Mouse (Mus musculus) kidney, embryonic 16.5 days (tissue): ENCODE measurements around the gene Dcaf7. TPM values are rescaled to one million over a fixed set of nuclear protein-coding genes. Genes with fewer than 3 reads are reported as not detected.
"Not testable (repeated sequence)": the region's sequence is repeated elsewhere in the genome, so short reads cannot be mapped to it uniquely, and the experiment has no call there.

ENCODE experiments used
- ATAC-seq: fragments of 200-750 bp; cut with Nextera tagmentation; 2 replicates; pipeline ENCODE4 v1.8.0; 2017; ENCODE audit warnings: moderate TSS enrichment; ENCODE audit not compliant: low FRiP score, low TSS enrichment
- H3K27ac ChIP-seq: fragments of 300-500 bp; sonication (generic); 2 replicates; pipeline ENCODE4 v1.5.1; 2014; ENCODE audit warnings: low read length
- H3K27me3 ChIP-seq: fragments of 300-500 bp; sonication (generic); 2 replicates; pipeline ENCODE4 v1.6.1; 2014; ENCODE audit warnings: low read length, control low read depth, mixed read lengths; ENCODE audit not compliant: insufficient read depth
- H3K36me3 ChIP-seq: fragments of 300-500 bp; sonication (generic); 2 replicates; pipeline ENCODE4 v1.6.1; 2014; ENCODE audit warnings: low read length, control low read depth, mixed read lengths; ENCODE audit not compliant: insufficient read depth
- H3K4me1 ChIP-seq: fragments of 300-500 bp; sonication (generic); 2 replicates; pipeline ENCODE4 v1.6.1; 2014; ENCODE audit warnings: low read length, control low read depth, mixed read lengths; ENCODE audit not compliant: insufficient read depth
- H3K4me2 ChIP-seq: fragments of 300-500 bp; sonication (generic); replicated peaks from 2 replicates; pipeline ENCODE4 v1.6.1; 2014; ENCODE audit warnings: low read depth, low read length
- H3K4me3 ChIP-seq: fragments of 300-500 bp; sonication (generic); 2 replicates; pipeline ENCODE4 v1.5.1; 2014; ENCODE audit warnings: mild to moderate bottlenecking, low read length
- H3K9ac ChIP-seq: fragments of 300-500 bp; sonication (generic); replicated peaks from 2 replicates; pipeline ENCODE4 v1.6.1; 2014; ENCODE audit warnings: low read length
- H3K9me3 ChIP-seq: fragments of 300-500 bp; sonication (generic); 2 replicates; pipeline ENCODE4 v1.6.1; 2016; ENCODE audit warnings: low read length, control low read depth
- WGBS: fragments of 180-500 bp; shearing (Covaris S2); extraction: QIAGEN DNeasy Blood & Tissue Kit; methylation state at CpG from one replicate; pipeline ENCODE4 v1.1.7; 2014; 5-methylcytosine and 5-hydroxymethylcytosine counted together
- polyA plus RNA-seq: library from polyadenylated mRNA; unstranded; fragments of >200 nt; fragmentation: Nextera tagmentation; extraction: Ambion mirVana; gene quantifications from 2 replicates; pipeline ENCODE4 v1.2.1, GENCODE M21; 2015

Gene Dcaf7
- polyA plus RNA-seq, 1 experiment from 2014 or later, result 73.6 TPM

DNA sequence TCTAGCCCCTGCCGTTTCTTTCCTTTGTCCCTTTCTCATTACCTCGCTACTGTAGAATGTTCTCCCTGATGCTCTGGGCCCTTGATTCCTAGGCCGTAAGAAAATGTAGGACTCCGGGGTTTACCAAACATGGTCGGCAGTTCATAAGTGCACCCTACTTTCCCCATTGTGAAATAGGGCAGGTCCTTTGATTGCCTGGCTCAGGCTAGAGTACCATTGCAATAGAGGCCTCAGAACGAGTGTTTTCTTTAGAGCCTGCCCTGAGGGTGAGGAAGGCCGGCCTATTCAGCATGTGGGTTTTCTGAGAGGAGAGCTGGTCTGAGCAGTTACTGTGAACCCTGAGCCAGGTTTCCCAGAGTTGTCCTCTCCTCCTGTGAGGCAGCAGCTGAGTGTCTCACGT lies 21.3 kb downstream of the Dcaf7 start:
- Histone ChIP-seq H3K9ac (no peak overlapping the region), H3K9me3 (no peaks in the 10 kb centered on the region), H3K27me3 (no peaks in the 10 kb centered on the region), H3K4me3 (no peak overlapping the region), H3K36me3 (peaks cover 49% of the 10 kb centered on the region), H3K27ac (no peak overlapping the region), H3K4me1 (no peaks in the 10 kb centered on the region), H3K4me2 (no peak overlapping the region)
- ATAC-seq, result no peak
- 82% methylated on average over 8 of the region's 8 CpGs for WGBS

DNA sequence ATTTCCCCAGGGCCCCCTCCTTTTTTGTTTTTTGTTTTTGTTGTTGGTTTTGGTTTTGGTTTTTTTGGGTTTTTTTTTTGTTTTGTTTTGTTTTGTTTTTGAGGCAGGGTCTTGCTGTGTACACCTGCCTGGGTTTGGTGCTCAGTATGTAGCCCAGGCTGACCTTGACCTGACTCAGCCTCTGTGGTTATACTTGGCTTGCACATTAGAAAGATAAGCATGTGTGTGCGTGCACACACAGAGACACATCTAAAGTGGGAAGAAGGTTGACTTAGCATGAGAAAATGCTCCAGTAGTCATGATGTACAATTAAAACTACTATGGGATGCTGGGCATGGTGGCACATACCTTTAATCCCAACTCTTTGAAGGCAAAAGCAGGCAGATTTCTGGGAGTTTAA lies 23.9 kb downstream of the Dcaf7 start:
- Histone ChIP-seq H3K36me3 (peaks cover 27% of the 10 kb centered on the region), H3K9me3 (no peaks in the 10 kb centered on the region), H3K4me1 (no peaks in the 10 kb centered on the region), H3K27me3 (no peaks in the 10 kb centered on the region), H3K4me2 (no peak overlapping the region), H3K9ac (no peak overlapping the region), H3K27ac (no peak overlapping the region), H3K4me3 (no peak overlapping the region)
- no peak for ATAC-seq
- WGBS, result 89% methylated on average over 1 of the region's 1 CpGs

DNA sequence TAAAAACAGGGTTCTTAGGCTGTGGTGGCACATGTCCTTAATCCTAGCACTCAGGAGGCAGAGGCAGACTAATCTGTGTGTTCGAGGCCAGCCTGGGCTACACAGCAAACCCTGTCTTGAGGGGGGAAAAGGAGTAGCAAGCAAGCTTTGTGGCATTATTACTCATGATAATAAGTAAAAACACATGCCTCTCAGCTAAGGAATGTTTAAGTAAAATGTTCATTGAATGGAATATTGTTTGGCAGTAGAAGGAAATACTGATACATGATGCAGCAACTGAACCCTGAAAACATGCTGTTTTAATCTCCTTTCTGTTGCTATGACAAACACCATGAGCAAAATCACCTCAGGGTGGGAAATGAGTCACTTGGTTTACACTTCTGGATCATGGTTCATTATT lies 24.6 kb downstream of the Dcaf7 start:
- H3K27me3 ChIP-seq, result no peaks in the 10 kb centered on the region
- H3K9me3 ChIP-seq, result no peaks in the 10 kb centered on the region
- peaks cover 20% of the 10 kb centered on the region for H3K36me3 ChIP-seq
- no peak for ATAC-seq
- 89% methylated on average over 1 of the region's 1 CpGs for WGBS
- H3K9ac ChIP-seq, result no peak overlapping the region
- H3K4me2 ChIP-seq, result no peak overlapping the region
- H3K4me3 ChIP-seq, result no peak overlapping the region
- no peaks in the 10 kb centered on the region for H3K4me1 ChIP-seq
- H3K27ac ChIP-seq, result no peak overlapping the region

DNA sequence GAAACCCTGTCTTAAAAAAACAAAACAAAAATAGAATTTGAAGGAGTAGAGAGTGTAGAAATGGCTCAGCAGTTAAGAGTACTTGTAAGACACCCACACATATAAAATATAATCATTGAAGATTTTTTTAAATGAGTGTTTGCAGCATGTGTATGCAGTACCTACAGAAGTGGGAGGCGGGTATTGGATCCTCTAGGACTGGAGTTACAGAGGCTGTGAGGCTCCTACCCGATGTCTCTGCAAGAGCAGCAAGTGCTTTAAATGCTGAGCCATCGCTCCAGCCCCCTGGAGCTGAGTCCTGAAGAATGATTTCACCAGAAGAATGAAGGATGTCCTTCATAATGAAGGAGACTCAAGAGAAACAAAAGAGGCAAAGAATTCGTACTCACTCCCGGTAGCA lies 27.1 kb downstream of the Dcaf7 start:
- H3K9me3 ChIP-seq, result no peaks in the 10 kb centered on the region
- ATAC-seq, result no peak
- no peak overlapping the region for H3K27ac ChIP-seq
- H3K4me1 ChIP-seq, result peaks cover 7% of the 10 kb centered on the region; the same call in 1 of the 2 replicates
- no peak overlapping the region for H3K9ac ChIP-seq
- 81% methylated on average over 5 of the region's 5 CpGs for WGBS
- H3K4me3 ChIP-seq, result no peak overlapping the region
- H3K4me2 ChIP-seq, result no peak overlapping the region
- H3K27me3 ChIP-seq, result no peaks in the 10 kb centered on the region
- no peaks in the 10 kb centered on the region for H3K36me3 ChIP-seq

DNA sequence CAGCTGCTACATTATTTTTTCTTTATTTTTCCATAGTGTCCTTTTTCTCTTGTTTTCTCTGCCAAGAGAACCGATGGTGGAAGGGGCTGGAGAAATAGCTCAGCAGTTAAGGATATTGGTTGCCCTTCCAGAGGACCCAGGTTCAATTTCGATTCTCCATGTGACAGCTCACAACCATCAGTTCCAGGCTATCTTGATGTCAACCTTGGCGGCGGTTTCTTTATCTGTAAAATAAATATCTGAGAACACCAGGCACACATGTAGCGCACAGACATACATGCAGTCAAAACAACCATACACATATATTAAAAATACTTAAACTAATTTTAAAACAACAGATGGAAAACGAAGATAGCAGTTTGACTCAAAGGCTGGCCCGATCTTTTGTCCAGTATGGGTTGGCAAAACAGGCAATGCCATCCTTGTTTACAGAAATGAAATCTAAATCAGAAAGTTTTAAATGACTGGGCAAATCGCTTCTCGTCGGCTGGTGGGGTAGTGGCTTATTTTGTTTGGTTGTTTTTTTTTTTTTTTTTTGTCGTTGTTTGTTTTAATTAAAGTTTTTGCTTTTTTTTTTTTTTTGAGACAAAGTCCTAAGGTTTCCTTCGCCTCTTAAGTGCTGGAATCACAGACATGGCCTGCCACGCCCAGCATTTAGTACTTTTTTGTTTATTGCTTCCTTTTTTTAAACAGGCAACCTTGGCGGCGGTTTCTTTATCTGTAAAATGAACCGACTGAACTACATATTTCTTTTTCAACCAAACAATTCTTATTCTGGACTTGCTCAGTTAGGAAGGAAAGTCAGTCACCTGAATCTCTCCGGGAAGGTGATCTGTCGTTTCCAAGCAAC lies 28.6 kb downstream of the Dcaf7 start:
- peak overlapping the region; percentile 75 for H3K27ac ChIP-seq
- no peaks in the 10 kb centered on the region for H3K9me3 ChIP-seq
- peak overlapping the region; percentile 96 for H3K4me3 ChIP-seq
- H3K36me3 ChIP-seq, result no peaks in the 10 kb centered on the region
- peak overlapping the region; percentile 89 for H3K9ac ChIP-seq
- H3K27me3 ChIP-seq, result no peaks in the 10 kb centered on the region
- ATAC-seq, result no peak; the same call in 1 of the 2 replicates
- 38% methylated on average over 18 of the region's 18 CpGs for WGBS
- H3K4me2 ChIP-seq, result peak overlapping the region; percentile 77
- H3K4me1 ChIP-seq, result peaks cover 7% of the 10 kb centered on the region; the same call in 1 of the 2 replicates

DNA sequence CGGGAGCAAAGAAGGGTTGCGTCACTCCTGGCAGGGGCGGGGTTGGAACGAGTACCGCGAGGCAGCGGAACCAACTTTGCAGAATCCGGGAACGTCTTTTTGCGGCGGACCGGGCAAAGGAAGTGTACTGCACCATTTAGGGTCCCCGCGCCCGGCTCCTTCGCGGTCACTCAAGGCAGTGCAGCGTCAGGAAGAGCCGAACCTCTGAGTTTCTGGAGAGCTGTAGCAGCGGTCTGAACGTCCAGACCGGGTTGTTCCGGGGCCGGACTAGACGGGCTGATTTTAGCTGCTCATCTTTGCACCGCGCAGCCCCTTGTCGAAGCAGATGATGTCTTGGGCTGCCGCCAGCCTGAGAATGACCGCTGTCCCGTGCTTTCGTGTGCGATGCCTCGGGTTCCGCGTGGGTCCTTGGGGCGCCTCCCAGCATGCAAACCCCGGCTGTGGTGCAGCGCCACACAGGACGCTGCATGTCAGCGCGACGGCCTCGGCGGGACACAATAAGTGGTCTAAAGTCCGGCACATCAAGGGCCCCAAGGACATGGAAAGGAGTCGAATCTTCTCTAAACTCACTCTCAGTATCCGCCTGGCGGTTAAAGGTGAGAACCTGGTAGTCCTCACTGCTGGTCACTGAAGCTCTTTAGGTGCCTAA lies 29.4 kb downstream of the Dcaf7 start, which contains the start of gene Taco1:
Taco1 (plus strand) TSS at position 139 of the 649 bp plus-strand sequence.
- peaks cover 7% of the 10 kb centered on the region; the same call in 1 of the 2 replicates for H3K4me1 ChIP-seq
- peak within 1 kb of the TSS; percentile 89 for H3K9ac ChIP-seq
- H3K4me3 ChIP-seq, result peak within 1 kb of the TSS; percentile 96
- peak within 1 kb of the TSS; percentile 77 for H3K4me2 ChIP-seq
- no peaks in the 10 kb centered on the region for H3K27me3 ChIP-seq
- H3K36me3 ChIP-seq, result no peaks in the 10 kb centered on the region
- H3K9me3 ChIP-seq, result no peaks in the 10 kb centered on the region
- H3K27ac ChIP-seq, result peak within 1 kb of the TSS; percentile 90
- WGBS, result under 1% methylated on average over 49 of the region's 49 CpGs
- ATAC-seq, result peak; percentile 98

DNA sequence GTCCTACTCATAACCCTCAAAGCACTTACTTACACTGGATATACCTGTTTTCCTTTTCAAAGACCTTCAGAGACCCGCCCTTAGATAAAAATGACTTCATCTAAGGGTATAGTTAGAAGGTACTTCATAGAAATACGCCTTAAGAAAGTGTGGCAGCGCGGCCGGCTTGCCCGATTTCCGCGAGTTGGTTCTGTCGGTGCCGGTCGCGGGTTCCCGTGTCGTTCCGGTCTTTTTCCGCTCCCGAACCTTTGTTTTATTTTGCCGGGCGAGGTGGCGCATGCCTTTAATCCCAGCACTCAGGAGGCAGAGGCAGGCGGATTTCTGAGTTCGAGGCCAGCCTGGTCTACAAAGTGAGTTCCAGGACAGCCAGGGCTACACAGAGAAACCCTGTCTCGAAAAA lies 29.9 kb downstream of the Dcaf7 start:
- Histone ChIP-seq H3K4me3 (peak overlapping the region; percentile 96), H3K27ac (peak overlapping the region; percentile 90), H3K9ac (peak overlapping the region; percentile 89), H3K4me2 (peak overlapping the region; percentile 77)
- not testable (repeated sequence) for H3K27me3 ChIP-seq, ATAC-seq, H3K4me1 ChIP-seq, H3K36me3 ChIP-seq, H3K9me3 ChIP-seq
- 13% methylated on average over 23 of the region's 23 CpGs for WGBS

DNA sequence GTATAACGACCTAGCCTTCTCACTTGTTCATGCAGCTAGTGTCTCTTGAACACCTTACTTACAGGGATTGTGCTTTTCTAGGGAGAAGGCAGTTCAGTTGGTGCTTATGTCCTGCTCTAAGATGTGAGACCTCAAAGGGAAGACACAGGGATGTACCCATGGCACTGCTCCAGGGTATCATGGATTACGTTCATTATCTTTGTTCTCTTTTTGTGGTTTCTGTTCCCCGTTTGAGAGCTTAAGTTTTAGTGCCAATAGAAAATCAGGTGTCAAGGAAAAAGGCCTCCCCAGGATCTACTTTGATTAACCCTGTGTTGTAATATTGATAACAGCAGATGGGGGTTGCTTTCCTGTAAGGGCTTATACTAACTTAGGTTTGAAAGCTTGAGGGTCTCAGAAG lies 37.1 kb downstream of the Dcaf7 start:
- no peak for ATAC-seq
- H3K27ac ChIP-seq, result no peak overlapping the region
- H3K4me2 ChIP-seq, result no peak overlapping the region
- H3K9ac ChIP-seq, result no peak overlapping the region
- no peaks in the 10 kb centered on the region for H3K9me3 ChIP-seq
- H3K4me1 ChIP-seq, result no peaks in the 10 kb centered on the region
- peaks cover 11% of the 10 kb centered on the region; the same call in 1 of the 2 replicates for H3K36me3 ChIP-seq
- WGBS, result 89% methylated on average over 3 of the region's 3 CpGs
- no peaks in the 10 kb centered on the region for H3K27me3 ChIP-seq
- H3K4me3 ChIP-seq, result no peak overlapping the region

DNA sequence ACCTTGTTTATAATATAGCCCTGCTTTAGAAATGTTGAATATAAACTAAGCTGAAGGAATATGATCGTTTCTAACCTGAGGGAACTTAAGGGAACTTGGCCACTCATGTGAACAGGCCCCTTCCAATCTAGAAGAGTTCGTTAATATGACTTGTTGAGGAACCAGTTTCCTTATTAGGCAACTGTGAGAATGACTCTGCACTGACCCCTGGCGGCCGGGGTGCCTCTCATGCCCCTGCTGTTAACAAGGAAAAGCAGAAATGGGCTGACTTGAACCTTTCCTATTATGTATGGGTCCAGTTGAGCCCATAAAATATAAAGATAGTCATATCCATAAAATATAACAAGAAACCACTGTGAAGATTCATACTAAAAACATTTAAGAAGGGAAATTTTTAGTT lies 39.6 kb downstream of the Dcaf7 start:
- Histone ChIP-seq H3K27me3 (no peaks in the 10 kb centered on the region), H3K27ac (no peak overlapping the region), H3K4me3 (no peak overlapping the region), H3K36me3 (peaks cover 11% of the 10 kb centered on the region; the same call in 1 of the 2 replicates), H3K9ac (no peak overlapping the region), H3K4me1 (no peaks in the 10 kb centered on the region), H3K9me3 (no peaks in the 10 kb centered on the region), H3K4me2 (no peak overlapping the region)
- no peak for ATAC-seq
- 7% methylated on average over 4 of the region's 4 CpGs for WGBS
